Mouse (Mus musculus) ES-Bruce4 (cell line): ENCODE results near the gene Ffar2. TPM values are rescaled to one million over a fixed set of nuclear protein-coding genes. Genes with fewer than 3 reads are reported as not detected.

Experiments used
- H3K27ac ChIP-seq: 2 replicates; pipeline ENCODE4 v1.5.1; 2012; ENCODE audit warnings: low read length, inconsistent platforms; ENCODE audit not compliant: insufficient read depth
- H3K27me3 ChIP-seq: 2 replicates; pipeline ENCODE4 v1.6.1; 2012; ENCODE audit warnings: mild to moderate bottlenecking, low read length, inconsistent platforms; ENCODE audit not compliant: control insufficient read depth, poor library complexity, insufficient read depth, severe bottlenecking
- H3K36me3 ChIP-seq: 2 replicates; pipeline ENCODE4 v1.6.1; 2012; ENCODE audit warnings: inconsistent platforms, mild to moderate bottlenecking, low read length, moderate library complexity; ENCODE audit not compliant: control insufficient read depth, poor library complexity, insufficient read depth, severe bottlenecking
- H3K4me1 ChIP-seq: one replicate; pipeline ENCODE4 v1.8.1; 2011; ENCODE audit warnings: low read length; ENCODE audit not compliant: control insufficient read depth, insufficient read depth
- H3K4me3 ChIP-seq: 2 replicates; pipeline ENCODE4 v1.5.1; 2011; ENCODE audit warnings: low read depth, mild to moderate bottlenecking, low read length
- H3K9ac ChIP-seq: 2 replicates; pipeline ENCODE4 v1.6.1; 2012; ENCODE audit warnings: low read depth, mild to moderate bottlenecking, inconsistent platforms; ENCODE audit not compliant: poor library complexity, severe bottlenecking
- H3K9me3 ChIP-seq: replicated peaks from 2 replicates; pipeline ENCODE4 v1.6.1; 2012; ENCODE audit warnings: mild to moderate bottlenecking, low read length, inconsistent platforms; ENCODE audit not compliant: control insufficient read depth, poor library complexity, insufficient read depth, severe bottlenecking
- CTCF ChIP-seq: IDR thresholded peaks from one replicate; pipeline ENCODE4 v1.8.1; 2011; ENCODE audit warnings: low read depth, low read length
- EP300 ChIP-seq: IDR thresholded peaks from 2 replicates; pipeline ENCODE4 v1.6.1; 2011; ENCODE audit warnings: low read depth, low read length; ENCODE audit not compliant: insufficient read depth
- POLR2A ChIP-seq: IDR thresholded peaks from one replicate; pipeline ENCODE4 v1.8.1; 2011; ENCODE audit warnings: low read length; ENCODE audit not compliant: insufficient read depth
- polyA plus RNA-seq: library from polyadenylated mRNA; stranded (reverse); fragments of >200 nt; gene quantifications from 2 replicates; pipeline ENCODE4 v1.2.4, GENCODE M21; 2011; ENCODE audit warnings: low read depth; ENCODE audit not compliant: missing spikeins, insufficient read depth, insufficient read length

Ffar2 gene
- polyA plus RNA-seq = not detected in 2 replicates

GRCm38 (mm10) chr7:30823675-30824074 is at the start of gene Ffar2:
Ffar2 (minus strand) TSS chr7:30823775.
- Histone ChIP-seq H3K27ac (no peak within 1 kb of the TSS), H3K4me1 (peaks cover 2% of the 10 kb centered on the region), H3K36me3 (no peaks in the 10 kb centered on the region), H3K9ac (no peak within 1 kb of the TSS), H3K4me3 (no peak within 1 kb of the TSS), H3K9me3 (no peaks in the 10 kb centered on the region; the same call in 1 of the 2 replicates), H3K27me3 (no peaks in the 10 kb centered on the region)
- no peak for TF ChIP-seq EP300
- TF ChIP-seq POLR2A = no peak
- TF ChIP-seq CTCF = no peak

GRCm38 (mm10) chr7:30873083-30873482 is 49.5 kb upstream of the Ffar2 start:
- Histone ChIP-seq H3K4me1 (peaks cover 2% of the 10 kb centered on the region), H3K27ac (no peak overlapping the region), H3K4me3 (peak overlapping the region; percentile 37), H3K9ac (no peak overlapping the region), H3K36me3 (no peaks in the 10 kb centered on the region), H3K27me3 (no peaks in the 10 kb centered on the region), H3K9me3 (no peaks in the 10 kb centered on the region)
- TF ChIP-seq CTCF (peak; percentile 79), POLR2A (no peak)

- no peaks in the 10 kb centered on the region for H3K36me3 ChIP-seq
- H3K9me3 ChIP-seq = no peaks in the 10 kb centered on the region
- no peak overlapping the region for H3K4me3 ChIP-seq
- TF ChIP-seq EP300 (no peak), POLR2A (no peak), CTCF (no peak)
- H3K4me1 ChIP-seq = no peaks in the 10 kb centered on the region
- no peak overlapping the region for H3K27ac ChIP-seq
- H3K9ac ChIP-seq = no peak overlapping the region
- H3K27me3 ChIP-seq = no peaks in the 10 kb centered on the region
These were observed 39.8 kb upstream of the Ffar2 start for GRCm38 (mm10) chr7:30863386-30863785.

- H3K36me3 ChIP-seq = no peaks in the 10 kb centered on the region
- no peaks in the 10 kb centered on the region for H3K4me1 ChIP-seq
- H3K9ac ChIP-seq = no peak within 1 kb of the TSS
- TF ChIP-seq EP300 (no peak), POLR2A (no peak), CTCF (no peak)
- H3K27me3 ChIP-seq = no peaks in the 10 kb centered on the region
- peak within 1 kb of the TSS; percentile 7; the same call in 1 of the 2 replicates for H3K4me3 ChIP-seq
- no peak within 1 kb of the TSS for H3K27ac ChIP-seq
- H3K9me3 ChIP-seq = no peaks in the 10 kb centered on the region
These were observed 37.9 kb upstream of the Ffar2 start, which contains the start of gene Ffar1 for GRCm38 (mm10) chr7:30861464-30861863. Ffar1 (minus strand) TSS chr7:30861564.

- Histone ChIP-seq H3K9me3 (no peaks in the 10 kb centered on the region), H3K9ac (no peak overlapping the region), H3K4me3 (peak overlapping the region; percentile 10), H3K36me3 (no peaks in the 10 kb centered on the region), H3K27me3 (no peaks in the 10 kb centered on the region), H3K4me1 (no peaks in the 10 kb centered on the region), H3K27ac (no peak overlapping the region)
- peak; percentile 71 for TF ChIP-seq CTCF
- TF ChIP-seq EP300 = no peak
- no peak for TF ChIP-seq POLR2A
These were observed 36.2 kb upstream of the Ffar2 start for GRCm38 (mm10) chr7:30859635-30860402.

GRCm38 (mm10) chr7:30859290-30859634 is 35.7 kb upstream of the Ffar2 start:
- Histone ChIP-seq H3K4me1 (no peaks in the 10 kb centered on the region), H3K27ac (no peak overlapping the region), H3K9ac (no peak overlapping the region), H3K27me3 (no peaks in the 10 kb centered on the region), H3K9me3 (no peaks in the 10 kb centered on the region), H3K36me3 (no peaks in the 10 kb centered on the region), H3K4me3 (no peak overlapping the region)
- TF ChIP-seq EP300 (no peak), CTCF (peak; percentile 89), POLR2A (no peak)
